Mouse (Mus musculus) brain, embryonic 14.5 days (tissue): ENCODE data around the gene Olfr279.

ENCODE experiments used
- CTCF ChIP-seq: fragments of 200-500 bp; IDR thresholded peaks from 2 replicates; pipeline ENCODE4 v1.5.1; 2012; ENCODE audit warnings: inconsistent platforms, mild to moderate bottlenecking, moderate library complexity, borderline replicate concordance; ENCODE audit not compliant: insufficient read depth, insufficient read length; ENCODE audit errors: extremely low read depth
- POLR2A ChIP-seq: fragments of 200-500 bp; IDR thresholded peaks from 2 replicates; pipeline ENCODE4 v1.6.1; 2012; ENCODE audit warnings: mild to moderate bottlenecking, inconsistent platforms, borderline replicate concordance; ENCODE audit not compliant: poor library complexity, insufficient read depth, insufficient read length, severe bottlenecking; ENCODE audit errors: extremely low read depth

GRCm38 (mm10) chr15:98535921-98536320 lies 43.7 kb downstream of the Olfr279 start:
- TF ChIP-seq CTCF: no peak
- no peak for TF ChIP-seq POLR2A
